Mouse (Mus musculus) urinary bladder, adult 2 months (tissue): ENCODE measurements around the gene Myrf. TPM values are rescaled to one million over a fixed set of nuclear protein-coding genes. Genes with fewer than 3 reads are reported as not detected.

Source experiments
- DNase-seq: peaks from one replicate; pipeline ENCODE4 v3.0.0; 2022; ENCODE audit warnings: low spot score
- polyA plus RNA-seq: library from polyadenylated mRNA; depleted of rRNA; stranded (reverse); fragments of >200 nt; gene quantifications from 2 replicates; pipeline ENCODE4 v1.2.3, GENCODE M21; 2012

Gene Myrf
- polyA plus RNA-seq, 1 experiment, result 4.3 TPM

DNA sequence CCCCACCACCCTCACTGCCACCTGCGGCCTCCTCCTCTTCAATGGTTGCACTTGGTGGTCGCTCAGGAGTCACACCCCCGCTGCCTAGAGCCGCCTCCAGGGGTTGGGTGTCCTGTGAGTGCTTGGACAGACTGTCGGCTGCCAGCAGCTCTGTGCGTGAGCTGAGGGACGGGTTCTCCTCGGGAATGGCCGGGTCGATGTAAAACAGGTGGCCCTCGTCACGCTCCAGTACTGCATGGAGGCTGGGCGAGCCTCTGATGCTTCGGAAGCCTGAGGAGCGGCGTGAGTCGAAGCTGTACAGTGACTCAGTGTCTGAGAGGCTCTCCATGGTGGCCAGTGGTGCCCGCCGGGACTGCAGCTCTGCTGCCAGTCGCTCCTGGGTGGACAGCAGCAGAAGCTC lies 7.6 kb upstream of the Myrf start:
- DNase-seq, result no peak

DNA sequence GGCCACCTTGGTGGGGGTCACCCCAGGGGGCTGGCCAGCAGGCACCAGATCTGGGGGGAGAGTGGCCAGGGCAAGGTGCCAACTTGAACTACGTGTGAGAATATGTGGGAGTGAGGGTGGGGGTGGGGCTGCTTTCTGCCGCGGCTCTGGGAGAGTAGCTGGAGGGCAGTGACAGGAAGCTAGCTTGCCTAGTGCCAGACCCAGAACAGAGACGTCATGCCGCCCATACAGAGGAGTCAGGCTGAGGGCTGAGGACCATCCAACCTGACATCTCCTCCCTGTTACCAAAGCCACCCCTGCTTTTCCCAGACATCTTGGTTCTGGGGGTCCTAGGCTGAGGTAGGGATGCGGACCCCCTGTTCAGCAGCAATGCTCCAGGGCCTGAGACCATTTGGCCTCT lies 6.6 kb upstream of the Myrf start:
- no peak for DNase-seq

DNA sequence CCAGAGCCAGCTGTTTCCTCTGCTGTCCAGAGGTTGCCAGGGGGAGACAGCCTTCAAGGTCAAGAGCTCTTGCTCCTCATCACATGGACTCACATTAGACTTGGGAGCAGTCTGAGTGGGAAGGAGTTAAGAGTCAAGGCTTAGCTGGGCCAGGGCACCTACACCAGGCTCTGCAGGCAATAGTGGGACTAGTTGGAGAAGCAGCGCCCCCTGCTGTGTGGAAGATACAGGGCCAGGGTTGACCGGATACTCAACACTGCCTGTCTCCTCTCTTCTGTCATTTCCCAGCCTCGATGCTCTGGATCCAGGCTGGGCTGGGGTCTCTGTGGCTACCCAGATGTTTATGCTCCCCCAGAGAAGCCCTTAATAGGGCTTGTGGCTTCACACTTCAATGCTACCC lies 3.6 kb upstream of the Myrf start:
- DNase-seq, result no peak

DNA sequence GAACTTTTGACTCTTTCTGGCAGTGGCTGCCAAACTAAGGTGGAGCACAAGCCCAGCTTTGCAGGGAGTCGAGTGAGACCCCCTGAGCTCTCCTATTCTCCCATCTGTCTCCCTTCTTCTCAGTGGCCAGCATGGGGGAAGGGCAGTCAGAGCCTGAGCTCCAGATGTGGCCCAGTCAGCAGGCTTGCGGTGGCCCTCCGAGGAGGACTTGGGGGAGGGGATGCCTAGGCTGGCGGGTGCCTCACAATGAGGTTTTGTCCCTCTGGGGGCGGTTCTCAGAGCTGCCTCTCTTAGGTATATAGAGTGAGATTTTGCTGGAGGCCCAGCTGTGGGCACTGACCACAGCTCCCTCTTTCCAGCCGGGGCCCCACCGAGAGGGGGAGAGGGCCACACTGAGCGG lies 2.4 kb upstream of the Myrf start:
- DNase-seq, result no peak

DNA sequence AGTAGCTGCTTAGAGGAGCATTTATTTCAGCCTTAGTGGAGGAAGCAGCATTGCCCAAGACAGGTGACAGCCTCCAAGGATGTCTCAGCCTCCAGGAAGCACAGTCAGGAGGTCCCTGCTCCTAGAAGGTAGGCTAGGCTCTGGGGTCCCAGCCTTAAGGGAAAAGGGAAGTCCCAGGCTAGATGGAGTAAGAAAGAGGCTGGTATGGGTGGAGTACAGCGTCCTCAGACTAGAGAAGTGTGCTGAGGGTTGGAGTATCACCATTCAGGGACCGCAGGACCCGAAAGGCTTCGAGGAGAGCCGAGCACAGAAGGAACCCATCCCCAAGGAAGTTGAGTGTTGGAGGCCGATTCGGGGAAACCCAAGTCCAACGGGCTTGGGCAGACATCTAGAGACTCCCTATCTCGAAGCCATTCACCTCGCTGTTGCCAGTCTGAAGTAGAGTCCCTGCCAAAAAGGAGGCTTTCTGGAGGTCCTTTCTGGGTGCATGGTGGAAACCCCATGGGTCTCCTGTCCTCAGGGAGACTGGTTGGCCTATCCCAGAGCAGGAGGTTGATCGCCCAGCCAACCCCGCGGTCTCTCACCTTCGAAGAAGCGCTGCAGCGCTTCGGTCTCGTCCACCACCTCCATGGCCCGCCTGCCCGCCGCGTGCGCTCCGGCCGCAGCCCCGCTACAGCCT lies 434 bp downstream of the Myrf start:
- DNase-seq, result no peak

DNA sequence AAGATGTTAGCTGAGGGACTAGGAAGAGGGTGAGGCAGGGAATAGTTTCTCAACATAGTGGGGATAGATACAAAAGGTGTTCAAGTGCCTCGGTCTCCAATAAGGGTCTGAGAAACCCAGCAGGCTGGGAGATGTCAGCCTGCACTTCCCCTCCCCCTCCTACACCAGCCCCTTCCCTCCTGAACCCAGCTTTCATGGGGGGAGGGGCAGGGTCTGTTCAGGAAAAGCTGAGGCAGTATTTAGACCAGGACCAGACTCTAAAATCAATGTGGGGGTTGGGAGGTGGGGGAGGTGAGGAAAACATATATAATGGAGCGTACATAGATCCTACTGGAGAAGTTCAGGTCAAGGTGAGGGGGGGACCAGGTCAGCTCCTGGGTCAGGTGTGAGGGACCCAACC lies 1.1 kb downstream of the Myrf start:
- DNase-seq, result no peak

DNA sequence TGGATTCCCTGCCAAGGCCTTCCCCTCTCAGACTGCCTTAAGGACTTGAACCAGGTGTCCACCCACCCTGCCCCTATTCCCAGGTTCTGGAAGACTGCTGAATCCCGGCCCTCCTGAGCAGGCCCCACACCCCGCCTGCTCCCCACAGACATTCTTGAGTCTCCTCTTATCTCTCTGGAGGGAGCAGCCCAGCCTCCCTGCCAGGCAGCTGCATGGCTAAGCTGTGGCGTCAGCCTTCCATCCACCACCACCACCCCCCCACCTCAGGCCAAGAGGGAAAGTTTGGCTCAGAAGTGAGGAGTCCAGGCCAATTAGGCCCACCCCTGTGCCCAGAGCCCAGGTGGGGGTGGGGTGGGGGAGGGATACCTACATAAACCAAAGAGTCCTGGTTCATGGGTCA lies 2.1 kb downstream of the Myrf start:
- no peak for DNase-seq

DNA sequence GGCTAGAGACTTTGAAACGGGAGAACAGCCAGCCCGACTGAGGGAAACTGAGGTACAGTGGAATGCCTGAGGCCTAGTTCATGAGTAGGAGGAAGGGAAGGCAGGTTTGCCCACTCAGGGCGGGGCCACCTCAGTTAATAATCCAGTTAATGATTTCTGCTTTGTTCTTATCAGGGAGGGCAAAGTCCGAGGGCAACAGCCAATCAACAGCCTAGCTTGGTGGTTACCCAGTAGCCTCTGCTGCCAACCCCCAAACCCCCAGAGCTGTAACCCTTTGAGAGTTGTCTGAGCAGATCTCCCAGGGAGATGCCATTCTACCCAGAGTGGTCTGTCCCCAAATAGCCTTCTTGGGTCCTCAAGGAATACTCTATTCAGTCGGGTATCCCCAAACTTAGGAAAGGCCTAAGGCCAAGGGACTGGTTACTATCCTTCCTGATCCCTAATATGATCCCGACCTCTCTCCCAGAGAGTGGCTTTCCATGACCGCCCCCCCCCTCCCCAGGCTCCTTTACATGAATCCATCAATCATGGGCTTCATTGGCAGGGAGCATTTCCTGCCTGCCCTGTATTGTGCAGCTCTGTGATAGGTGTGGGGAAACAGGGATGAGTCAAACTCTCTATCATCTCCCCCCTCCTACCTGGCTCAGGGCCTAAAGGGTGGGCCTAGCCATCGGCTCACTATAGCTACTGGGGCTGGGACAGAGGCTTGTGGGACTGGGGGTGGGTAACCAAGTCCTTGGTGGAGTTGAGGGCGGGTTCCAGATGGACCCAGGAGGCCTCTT lies 4.6 kb downstream of the Myrf start:
- DNase-seq, result no peak

DNA sequence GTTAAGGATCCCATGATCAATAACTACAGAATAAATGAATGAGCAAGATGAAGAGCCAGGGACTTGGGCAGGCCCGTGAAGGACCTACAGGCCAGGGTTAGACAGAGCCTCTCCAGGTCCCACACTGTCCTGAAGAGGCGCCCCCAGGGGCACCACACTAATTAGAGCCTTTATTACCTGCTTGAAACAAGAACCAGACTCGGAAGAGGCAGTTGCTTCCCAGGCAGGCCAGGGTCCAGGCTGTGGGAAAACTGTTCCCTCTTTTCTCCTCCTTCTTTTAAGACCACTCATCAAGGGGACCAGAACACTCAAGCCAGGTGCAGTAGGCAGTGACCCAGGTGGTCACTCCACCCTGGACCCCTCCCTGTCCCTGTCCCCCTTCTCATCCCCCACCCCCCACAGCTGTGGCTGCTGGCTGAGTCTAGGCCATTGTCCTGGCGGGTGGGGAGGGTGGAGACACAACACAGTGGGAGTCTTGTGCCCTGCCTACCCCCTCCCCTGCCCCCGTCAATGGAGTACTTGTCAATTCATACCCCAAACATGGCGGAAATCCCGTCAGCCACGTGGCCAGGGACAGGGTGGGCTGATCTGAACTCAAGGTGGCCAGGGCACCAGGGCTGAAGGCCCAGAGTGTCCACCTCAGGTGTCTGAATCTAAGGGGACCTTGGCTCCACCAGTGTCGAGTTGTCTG lies 8.1 kb downstream of the Myrf start:
- no peak for DNase-seq

DNA sequence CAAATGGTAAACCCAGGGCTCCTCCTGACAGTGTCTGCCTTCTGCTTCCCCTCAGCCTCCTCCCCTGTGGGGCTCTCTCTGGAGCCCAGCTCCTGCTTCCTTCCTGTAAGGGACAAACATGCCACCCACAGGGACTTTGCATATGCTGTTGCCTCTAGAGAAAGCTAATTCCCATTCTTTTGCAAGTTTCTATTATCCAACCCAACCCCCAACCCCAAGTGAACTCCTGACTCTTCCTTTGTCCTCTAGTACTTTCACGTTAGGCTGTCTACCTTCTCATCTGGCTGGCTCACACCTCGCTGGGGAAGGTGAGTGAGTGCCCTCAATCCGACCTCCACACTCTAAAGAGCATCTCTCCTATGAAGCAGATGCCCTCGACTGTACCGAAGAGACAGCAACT lies 8.7 kb downstream of the Myrf start:
- no peak for DNase-seq

DNA sequence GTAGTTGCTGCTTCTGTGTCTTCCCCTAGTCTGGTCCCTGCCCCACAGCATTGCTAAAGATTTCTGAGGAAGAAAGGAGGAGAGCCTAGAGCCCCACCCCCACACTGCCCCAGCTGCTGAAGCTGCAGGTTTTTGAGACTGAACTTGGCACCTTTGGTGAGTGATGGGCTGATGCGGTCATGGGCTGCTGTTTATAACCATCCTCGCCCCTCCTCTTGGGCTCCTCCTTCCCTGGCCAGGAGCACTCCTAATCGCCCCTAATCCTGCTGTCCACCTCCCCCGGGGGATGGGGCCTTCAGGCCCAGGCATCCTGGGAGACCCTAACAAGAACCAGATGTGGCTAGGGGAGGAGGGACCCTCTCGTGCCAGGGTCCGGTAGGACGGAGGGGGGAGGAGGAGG lies 9.5 kb downstream of the Myrf start:
- no peak for DNase-seq

DNA sequence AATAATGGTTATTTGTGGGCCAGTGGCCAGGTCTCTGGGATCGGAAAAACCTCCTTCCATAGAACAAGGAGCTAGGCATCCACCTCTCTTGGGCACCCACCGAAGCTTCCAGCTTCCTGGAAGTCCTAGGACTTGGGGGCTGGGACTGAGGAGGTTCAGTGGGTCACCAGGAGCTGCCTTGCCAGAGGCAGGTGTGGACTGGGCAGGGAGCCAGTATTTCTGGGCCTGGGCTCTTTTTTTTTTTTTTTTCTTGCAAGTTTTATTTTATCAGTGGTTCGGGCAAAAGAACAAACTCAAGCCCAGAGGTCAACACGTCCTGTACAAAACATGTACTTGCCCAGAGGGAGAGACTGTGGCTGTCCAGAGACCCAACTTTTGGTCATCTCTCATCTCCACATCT lies 14.8 kb downstream of the Myrf start:
- DNase-seq, result no peak

DNA sequence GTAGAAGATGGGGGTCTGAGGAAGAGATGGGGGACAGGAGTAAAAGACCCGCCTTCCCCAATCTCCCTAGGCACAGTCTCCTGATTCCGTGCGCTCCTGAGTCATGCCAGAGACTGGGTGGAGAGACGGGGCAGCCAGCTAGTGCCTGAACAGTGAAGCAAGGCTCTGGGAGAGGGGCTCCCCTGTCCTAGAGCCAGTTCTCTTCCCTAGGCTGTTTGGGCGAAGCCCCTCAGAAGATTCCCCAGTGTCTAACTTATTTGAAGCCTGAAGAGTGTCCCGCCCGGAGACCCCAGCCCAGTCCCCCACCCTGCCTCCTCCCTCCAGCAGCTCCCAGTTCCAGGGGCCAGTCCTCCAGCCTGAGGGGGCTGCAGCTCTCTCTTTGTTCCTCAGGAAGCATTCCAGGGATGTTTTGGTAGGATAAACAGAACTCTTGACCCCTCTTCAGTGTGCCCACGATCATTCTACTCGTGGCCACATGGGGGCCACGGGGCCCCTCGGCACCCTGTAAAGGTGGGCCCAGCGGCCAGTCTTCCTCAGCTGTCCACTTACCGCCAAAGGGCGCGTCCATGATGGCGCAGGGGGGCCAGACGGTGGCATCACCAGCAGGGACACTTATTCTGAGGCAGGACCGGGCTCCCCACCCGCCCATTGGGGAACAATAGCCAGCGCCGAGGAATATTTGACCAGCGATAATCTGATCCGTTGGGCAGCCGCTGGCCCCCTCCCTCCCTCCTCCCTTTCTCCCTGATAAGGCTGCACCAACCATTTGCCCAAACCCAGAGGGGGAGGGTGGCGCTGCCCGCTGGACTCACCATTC lies 15.7 kb downstream of the Myrf start:
- DNase-seq, result no peak

DNA sequence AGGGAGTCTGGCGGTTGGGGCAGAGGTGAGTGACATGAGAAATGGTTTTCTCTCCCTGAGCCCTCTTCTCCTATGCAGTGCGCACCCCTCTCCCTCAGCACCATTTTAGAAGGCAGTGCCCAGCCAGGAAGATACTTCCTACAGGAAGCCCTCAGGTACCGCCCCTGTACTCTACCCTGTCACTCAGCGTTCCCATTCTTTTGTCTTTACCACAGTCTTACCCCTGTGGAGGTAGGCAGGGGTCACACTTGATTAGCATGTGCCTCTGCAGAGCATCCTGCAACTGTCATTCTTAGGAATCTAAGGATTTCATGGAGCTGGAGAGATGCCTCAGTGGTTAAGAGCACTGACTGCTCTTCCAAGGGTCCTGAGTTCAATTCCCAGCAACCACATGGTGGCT lies 17.0 kb downstream of the Myrf start:
- no peak for DNase-seq

DNA sequence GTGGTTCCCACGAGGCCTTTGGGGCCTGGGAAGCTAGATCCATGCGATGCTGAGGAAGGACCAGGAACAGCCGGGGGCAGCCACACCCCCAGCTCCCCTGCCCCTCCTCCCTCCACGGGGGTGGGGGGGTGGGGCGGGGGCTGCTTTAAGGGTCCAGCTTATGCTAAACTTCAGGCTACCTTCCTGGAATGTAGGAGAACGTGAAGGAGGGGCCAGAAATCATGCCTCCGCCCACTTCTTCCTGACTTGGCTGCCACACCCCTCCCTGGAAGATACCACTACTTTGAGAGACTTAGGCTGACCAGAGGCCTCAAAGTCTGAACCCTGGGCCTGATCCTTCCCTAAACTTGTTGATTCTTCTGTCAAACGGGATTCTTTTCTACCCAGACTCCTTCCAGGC lies 17.9 kb downstream of the Myrf start:
- DNase-seq, result no peak

DNA sequence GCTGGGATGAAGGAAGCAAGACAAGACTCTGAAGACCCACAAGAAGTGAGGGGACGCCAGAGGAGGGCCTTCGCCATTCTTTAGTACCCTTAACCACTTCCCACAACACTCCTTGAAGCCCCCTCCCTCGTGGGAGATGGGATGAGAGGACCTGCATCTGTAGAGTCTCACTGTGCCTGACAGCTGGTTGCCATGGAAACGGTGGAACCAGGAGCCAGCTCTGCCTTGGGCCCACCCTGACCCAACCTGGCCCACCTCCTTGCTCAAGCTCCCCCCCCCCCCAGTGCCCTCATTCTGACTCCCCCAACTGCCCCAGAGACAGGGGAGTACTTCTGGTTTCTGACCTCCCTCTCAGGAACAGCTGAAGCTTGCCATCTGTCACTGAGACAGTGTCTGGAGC lies 19.0 kb downstream of the Myrf start:
- DNase-seq, result no peak

DNA sequence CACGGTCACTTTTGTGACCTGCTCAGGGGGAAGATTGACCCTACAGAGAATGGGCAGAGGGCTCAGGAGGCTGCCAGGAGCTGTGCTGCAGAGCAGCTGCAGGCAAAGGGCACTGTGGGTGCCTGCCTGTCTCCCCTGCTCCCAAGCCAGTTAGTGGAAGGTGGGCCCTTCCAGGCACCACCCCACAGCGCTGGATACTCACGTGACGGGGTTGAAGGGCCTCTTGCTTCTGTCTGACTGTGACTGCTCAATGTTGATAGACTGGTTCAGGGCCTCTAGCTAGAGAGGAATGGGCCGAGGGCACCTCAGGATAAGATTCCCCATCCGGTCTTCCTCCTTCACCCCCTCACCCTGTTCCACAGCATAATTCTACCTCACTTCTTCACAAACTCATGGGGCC lies 21.0 kb downstream of the Myrf start:
- DNase-seq, result no peak

DNA sequence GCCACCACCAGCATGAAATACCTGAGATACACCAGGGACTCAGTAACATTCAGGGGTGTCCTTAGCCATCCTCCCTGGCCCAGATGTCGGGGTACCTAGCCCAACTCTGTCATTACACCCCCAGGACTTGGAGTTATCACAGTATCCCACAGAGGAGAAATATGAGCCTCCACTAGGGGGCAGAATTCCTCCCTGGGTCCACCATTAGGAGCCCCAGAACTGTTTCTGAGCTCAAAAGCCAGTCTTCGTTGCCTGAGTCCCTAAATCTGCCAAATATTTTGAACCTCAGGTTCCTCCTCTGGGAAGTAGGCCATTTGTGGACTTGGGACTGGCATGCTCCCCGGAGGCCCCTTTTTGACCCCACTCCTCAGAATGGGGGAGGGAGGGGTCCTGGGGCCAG lies 21.4 kb downstream of the Myrf start:
- DNase-seq, result no peak

DNA sequence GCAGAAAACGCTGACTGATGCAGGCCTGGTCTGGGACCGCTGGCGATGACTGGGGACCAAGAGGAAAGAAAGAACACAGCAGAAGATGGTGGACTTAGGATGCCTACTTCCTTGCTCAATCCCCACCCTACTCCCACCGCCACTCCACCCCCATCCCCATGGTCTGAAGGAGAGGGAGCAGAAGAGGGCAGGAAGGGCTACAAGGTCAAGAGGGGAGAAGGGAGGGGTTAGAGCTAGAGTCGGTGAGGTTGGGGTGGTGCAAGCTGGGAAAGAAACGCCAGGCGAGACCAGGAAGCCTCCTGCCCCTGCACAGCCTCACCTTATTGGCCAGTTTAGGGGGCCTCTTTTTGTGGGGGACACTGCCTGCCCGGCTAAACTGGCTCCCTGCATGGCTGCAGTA lies 24.4 kb downstream of the Myrf start:
- DNase-seq, result no peak

DNA sequence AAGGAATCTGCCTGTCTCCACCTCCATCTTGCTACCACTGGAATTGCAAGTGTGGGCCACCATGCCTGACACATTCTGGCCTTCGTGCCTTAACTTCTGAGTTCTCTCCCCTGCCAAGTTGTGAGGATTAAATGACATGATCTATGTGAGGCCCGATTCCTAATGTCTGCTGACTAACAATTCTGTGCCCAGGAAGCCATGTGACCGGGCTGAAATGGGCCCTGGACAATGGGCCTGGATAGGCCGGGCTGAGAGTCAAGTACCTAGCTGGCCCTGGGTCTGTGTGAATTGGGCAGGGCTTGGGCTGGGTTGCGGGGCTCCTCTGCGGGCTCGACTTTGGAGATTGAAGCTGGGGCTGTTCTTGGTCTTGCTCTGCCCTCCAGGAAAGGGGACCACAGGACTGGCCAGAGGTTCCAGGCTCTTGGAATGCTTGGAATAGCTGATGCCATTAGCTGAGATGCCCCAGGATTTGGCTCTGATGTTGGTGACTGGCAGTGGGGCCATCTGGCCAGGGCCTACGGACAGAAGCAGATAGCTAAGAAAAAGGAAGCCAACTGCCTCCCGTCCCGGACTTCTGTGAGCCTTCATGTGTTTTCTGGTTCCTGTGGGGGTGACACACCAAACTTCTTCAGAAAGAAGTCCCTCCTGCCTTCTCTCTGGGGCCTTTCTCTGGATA lies 26.6 kb downstream of the Myrf start:
- DNase-seq, result no peak

DNA sequence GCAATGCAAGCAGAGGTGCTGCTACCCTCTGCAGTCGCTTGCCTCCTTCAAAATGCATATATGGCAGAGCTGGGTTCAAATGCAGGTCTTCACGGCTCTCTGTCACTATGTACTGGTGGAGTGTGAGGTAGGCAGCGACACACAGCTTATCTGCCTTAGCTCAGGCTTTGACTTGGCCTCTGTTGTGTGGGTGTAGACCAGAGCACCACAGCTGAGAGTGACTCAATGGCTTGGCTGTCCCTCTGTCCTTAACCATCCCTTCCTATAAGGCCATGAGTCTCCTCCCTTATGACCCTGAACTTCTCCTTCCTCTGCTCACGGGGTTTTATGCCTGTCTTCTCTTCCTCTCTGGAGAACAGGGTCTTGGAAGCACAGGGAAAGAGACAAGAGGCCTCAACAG lies 29.7 kb downstream of the Myrf start:
- DNase-seq, result no peak

DNA sequence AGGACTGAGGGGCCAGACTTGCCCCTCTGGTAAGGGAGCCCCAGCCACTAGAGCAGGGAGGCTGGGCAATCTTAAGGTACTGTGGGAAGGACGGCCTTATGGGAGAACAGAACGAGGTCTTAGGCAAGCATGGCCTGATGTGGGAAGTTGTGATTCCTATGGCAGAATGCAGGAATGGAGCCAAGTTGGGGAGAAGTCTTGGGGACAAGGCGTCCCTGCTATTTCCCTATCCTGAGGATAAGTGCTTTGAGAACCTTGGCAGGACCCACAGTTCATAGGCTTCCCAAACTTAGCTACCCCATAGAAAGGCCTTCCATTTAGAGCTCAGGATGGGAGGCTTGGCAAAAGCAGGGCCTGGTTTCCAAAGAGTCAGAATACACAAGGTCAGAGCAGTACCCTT lies 31.7 kb downstream of the Myrf start:
- DNase-seq, result no peak
